Mouse (Mus musculus) MEL (cell line): ENCODE measurements around the gene Adam1b. TPM values are rescaled to one million over a fixed set of nuclear protein-coding genes. Genes with fewer than 3 reads are reported as not detected.
A peak's percentile ranks its signal among the peaks of the same experiment; 100 is the strongest.

Source experiments
- DNase-seq: peaks from one replicate; pipeline ENCODE4 v3.0.0; 2011; ENCODE audit warnings: low read depth, low spot score
- H3K27ac ChIP-seq: 2 replicates; pipeline ENCODE4 v1.5.1; 2012; ENCODE audit warnings: low read depth, mild to moderate bottlenecking, control low read depth, low read length, moderate library complexity; ENCODE audit not compliant: control insufficient read depth
- H3K27me3 ChIP-seq, 2 experiments: fragments of 150-350 bp in 1 of 2; sonication (generic) in 1 of 2; 2 replicates each; pipeline ENCODE4 v1.6.1; 2012; ENCODE audit warnings: low read length in 2 of 2, mild to moderate bottlenecking in 2 of 2, improper control_type of control experiment in 1 of 2, moderate library complexity in 1 of 2; ENCODE audit not compliant: insufficient read depth in 2 of 2, control insufficient read depth in 1 of 2
- H3K36me3 ChIP-seq, 2 experiments: 2 replicates each; pipeline ENCODE4 v1.6.1; 2012 to 2014; ENCODE audit warnings: low read length in 2 of 2, improper control_type of control experiment in 1 of 2, inconsistent platforms in 1 of 2, mild to moderate bottlenecking in 1 of 2; ENCODE audit not compliant: insufficient read depth in 2 of 2, control insufficient read depth in 1 of 2
- H3K4me1 ChIP-seq, 2 experiments: fragments of 150-350 bp in 1 of 2; sonication (generic) in 1 of 2; 2 replicates each; pipeline ENCODE4 v1.6.1; 2012; ENCODE audit warnings: low read length in 2 of 2, improper control_type of control experiment in 1 of 2, mild to moderate bottlenecking in 1 of 2; ENCODE audit not compliant: insufficient read depth in 2 of 2, control insufficient read depth in 1 of 2
- H3K4me3 ChIP-seq, 2 experiments: fragments of 150-350 bp in 1 of 2; sonication (generic) in 1 of 2; 2 replicates each; pipeline ENCODE4 v1.5.1; 2012; ENCODE audit warnings: low read depth in 2 of 2, low read length in 2 of 2, mild to moderate bottlenecking in 2 of 2, moderate library complexity in 2 of 2, control low read depth in 1 of 2, improper control_type of control experiment in 1 of 2; ENCODE audit not compliant: control insufficient read depth in 1 of 2, insufficient read depth in 1 of 2
- H3K79me2 ChIP-seq: 2 replicates; pipeline ENCODE4 v1.6.1; 2012; ENCODE audit warnings: mild to moderate bottlenecking, low read length, moderate library complexity; ENCODE audit not compliant: control insufficient read depth, poor library complexity, insufficient read depth
- H3K9ac ChIP-seq: 2 replicates; pipeline ENCODE4 v1.6.1; 2012; ENCODE audit warnings: low read depth, mild to moderate bottlenecking, control low read depth, low read length, moderate library complexity; ENCODE audit not compliant: control insufficient read depth, poor library complexity, severe bottlenecking
- H3K9me3 ChIP-seq: fragments of 150-350 bp; sonication (generic); replicated peaks from 2 replicates; pipeline ENCODE4 v1.6.1; 2012; ENCODE audit warnings: mild to moderate bottlenecking, low read length, improper control_type of control experiment, moderate library complexity; ENCODE audit not compliant: insufficient read depth
- CHD1 ChIP-seq: IDR thresholded peaks from 2 replicates; pipeline ENCODE4 v1.6.1; 2012; ENCODE audit warnings: low read depth, mild to moderate bottlenecking, inconsistent platforms, low read length, improper control_type of control experiment
- CHD2 ChIP-seq: IDR thresholded peaks from 2 replicates; pipeline ENCODE4 v1.6.1; 2011; ENCODE audit warnings: low read length, improper control_type of control experiment
- ELF1 ChIP-seq: IDR thresholded peaks from 2 replicates; pipeline ENCODE4 v1.6.1; 2014; ENCODE audit warnings: low read depth, mild to moderate bottlenecking, inconsistent platforms, low read length, improper control_type of control experiment, moderate library complexity
- ETS1 ChIP-seq: IDR thresholded peaks from 2 replicates; pipeline ENCODE4 v1.6.1; 2012; ENCODE audit warnings: low read depth, mild to moderate bottlenecking, inconsistent platforms, low read length, improper control_type of control experiment, moderate library complexity
- GATA1 ChIP-seq: IDR thresholded peaks from 2 replicates; pipeline ENCODE4 v1.6.1; 2011; ENCODE audit warnings: low read depth, low read length, improper control_type of control experiment
- HCFC1 ChIP-seq: IDR thresholded peaks from 2 replicates; pipeline ENCODE4 v1.6.1; 2012; ENCODE audit warnings: low read depth, mild to moderate bottlenecking, inconsistent platforms, low read length, improper control_type of control experiment, moderate library complexity
- MAX ChIP-seq: IDR thresholded peaks from 2 replicates; pipeline ENCODE4 v1.6.1; 2011; ENCODE audit warnings: low read length, improper control_type of control experiment
- MAZ ChIP-seq: IDR thresholded peaks from 2 replicates; pipeline ENCODE4 v1.6.1; 2012; ENCODE audit warnings: low read depth, mild to moderate bottlenecking, inconsistent platforms, low read length, improper control_type of control experiment
- MEF2A ChIP-seq: IDR thresholded peaks from 2 replicates; pipeline ENCODE4 v1.6.1; 2014; ENCODE audit warnings: low read depth, mild to moderate bottlenecking, inconsistent platforms, low read length, improper control_type of control experiment; ENCODE audit not compliant: poor library complexity, insufficient replicate concordance, severe bottlenecking; ENCODE audit errors: extremely low read depth
- MXI1 ChIP-seq: IDR thresholded peaks from 2 replicates; pipeline ENCODE4 v1.6.1; 2011; ENCODE audit warnings: mild to moderate bottlenecking, low read depth, low read length, improper control_type of control experiment
- NELFE ChIP-seq: IDR thresholded peaks from 2 replicates; pipeline ENCODE4 v1.6.1; 2011; ENCODE audit warnings: low read depth, low read length, improper control_type of control experiment
- NRF1 ChIP-seq: IDR thresholded peaks from 2 replicates; pipeline ENCODE4 v1.6.1; 2014; ENCODE audit warnings: low read depth, mild to moderate bottlenecking, inconsistent platforms, low read length, improper control_type of control experiment, moderate library complexity; ENCODE audit not compliant: poor library complexity, insufficient read depth, severe bottlenecking
- POLR2A ChIP-seq, 2 experiments: IDR thresholded peaks; 2 replicates each; pipeline ENCODE4 v1.6.1; 2011 to 2012; ENCODE audit warnings: low read length in 2 of 2, mild to moderate bottlenecking in 2 of 2, control low read depth in 1 of 2, improper control_type of control experiment in 1 of 2, low read depth in 1 of 2, moderate library complexity in 1 of 2; ENCODE audit not compliant: control insufficient read depth in 1 of 2, insufficient read depth in 1 of 2, poor library complexity in 1 of 2
- POLR2AphosphoS2 ChIP-seq: IDR thresholded peaks from 2 replicates; pipeline ENCODE4 v1.6.1; 2011; ENCODE audit warnings: low read length, improper control_type of control experiment
- POLR2AphosphoS5 ChIP-seq: IDR thresholded peaks from 2 replicates; pipeline ENCODE4 v1.6.1; 2012; ENCODE audit warnings: low read depth, borderline replicate concordance, mild to moderate bottlenecking, inconsistent platforms, low read length, moderate library complexity, mixed read lengths
- SIN3A ChIP-seq: IDR thresholded peaks from 2 replicates; pipeline ENCODE4 v1.6.1; 2012; ENCODE audit warnings: low read length, improper control_type of control experiment, inconsistent platforms
- TAL1 ChIP-seq: IDR thresholded peaks from 2 replicates; pipeline ENCODE4 v1.6.1; 2012; ENCODE audit warnings: mild to moderate bottlenecking, inconsistent platforms, low read length, moderate library complexity, mixed read lengths
- TBP ChIP-seq: IDR thresholded peaks from 2 replicates; pipeline ENCODE4 v1.8.0; 2011; ENCODE audit warnings: low read depth, low read length, improper control_type of control experiment
- TCF12 ChIP-seq: IDR thresholded peaks from 2 replicates; pipeline ENCODE4 v1.6.1; 2014; ENCODE audit warnings: low read depth, mild to moderate bottlenecking, inconsistent platforms, low read length, improper control_type of control experiment, moderate library complexity
- UBTF ChIP-seq: IDR thresholded peaks from 2 replicates; pipeline ENCODE4 v1.6.1; 2012; ENCODE audit warnings: low read depth, mild to moderate bottlenecking, inconsistent platforms, low read length, improper control_type of control experiment, moderate library complexity, borderline replicate concordance; ENCODE audit not compliant: insufficient read depth
- USF1 ChIP-seq: IDR thresholded peaks from 2 replicates; pipeline ENCODE4 v1.6.1; 2014; ENCODE audit warnings: low read depth, mild to moderate bottlenecking, inconsistent platforms, low read length, improper control_type of control experiment, moderate library complexity
- ZC3H11A ChIP-seq: IDR thresholded peaks from 2 replicates; pipeline ENCODE4 v1.6.1; 2012; ENCODE audit warnings: low read depth, mild to moderate bottlenecking, inconsistent platforms, low read length, improper control_type of control experiment
- ZMIZ1 ChIP-seq: IDR thresholded peaks from 2 replicates; pipeline ENCODE4 v1.6.1; 2012; ENCODE audit warnings: low read depth, mild to moderate bottlenecking, inconsistent platforms, low read length, improper control_type of control experiment, moderate library complexity
- ZNF384 ChIP-seq: IDR thresholded peaks from 2 replicates; pipeline ENCODE4 v1.6.1; 2012; ENCODE audit warnings: low read depth, mild to moderate bottlenecking, inconsistent platforms, low read length, improper control_type of control experiment
- polyA plus RNA-seq, 2 experiments: library from polyadenylated mRNA; stranded (reverse) in 1 of 2; unstranded in 1 of 2; fragments of >175 nt in 1 of 2; fragments of >200 nt in 1 of 2; gene quantifications; 2 replicates each; pipeline versions ENCODE4 v1.2.1 to v1.2.4; 2012; ENCODE audit warnings: low replicate concordance in 2 of 2, low read depth in 1 of 2; ENCODE audit not compliant: insufficient read length in 2 of 2, insufficient read depth in 1 of 2, missing spikeins in 1 of 2
- total RNA-seq: library from RNA; depleted of rRNA; stranded (reverse); fragments of 300-350 nt; gene quantifications from 2 replicates; pipeline ENCODE4 v1.2.3, GENCODE M21; 2012

Gene Adam1b
- total and polyA plus RNA-seq, 3 experiments: 0.06 TPM; not detected in 2

GRCm38 (mm10) chr5:121452026-121452869, 51.0 kb downstream of the Adam1b start, which contains the start of gene Erp29:
Gene Erp29 (minus strand): TSS chr5:121452506.
- Histone ChIP-seq H3K79me2 (peaks cover 20% of the 10 kb centered on the region), H3K9me3 (no peaks in the 10 kb centered on the region), H3K4me3 (peak within 1 kb of the TSS; percentile 96), H3K9ac (peak within 1 kb of the TSS; percentile 98), H3K4me1 (peaks cover 7 to 23% of the 10 kb centered on the region in 2 experiments), H3K27me3 (no peaks in the 10 kb centered on the region), H3K36me3 (peaks cover 3 to 22% of the 10 kb centered on the region in 2 experiments; a peak in 3 of 4 replicates), H3K27ac (peak within 1 kb of the TSS; percentile 86)
- peak; percentile 45; the same call in 1 of the 2 replicates for TF ChIP-seq TCF12
- peak; percentile 74 for TF ChIP-seq HCFC1
- 0 out of 2 replicates have a peak, but pooled peaks have one; percentile 34 for TF ChIP-seq POLR2AphosphoS2
- TF ChIP-seq ETS1: 0 out of 2 replicates have a peak, but pooled peaks have one; percentile 7
- TF ChIP-seq SIN3A: peak; percentile 74
- no peak for TF ChIP-seq POLR2AphosphoS5
- TF ChIP-seq GATA1: no peak
- peak; percentile 96 for TF ChIP-seq NELFE
- no peak for TF ChIP-seq TAL1
- peak; percentile 89 to 96 for TF ChIP-seq POLR2A (IDR thresholded peaks at IDR 0.05; ENCODE audit: control insufficient read depth in 1 of 2, insufficient read depth in 1 of 2, low read depth in 1 of 2, low read length in 2 of 2, poor library complexity in 1 of 2)
- TF ChIP-seq USF1: peak; percentile 60
- TF ChIP-seq ELF1: peak; percentile 54
- TF ChIP-seq NRF1: peak; percentile 96
- TF ChIP-seq MAZ: peak; percentile 87; the same call in 1 of the 2 replicates
- peak; percentile 76; the same call in 1 of the 2 replicates for TF ChIP-seq CHD1
- TF ChIP-seq ZNF384: no peak
- TF ChIP-seq MAX: peak; percentile 40
- 0 out of 2 replicates have a peak, but pooled peaks have one; percentile 38 for TF ChIP-seq TBP
- no peak for TF ChIP-seq UBTF
- TF ChIP-seq ZMIZ1: peak; percentile 84
- no peak; the same call in 1 of the 2 replicates for TF ChIP-seq ZC3H11A
- TF ChIP-seq MXI1: peak; percentile 32; the same call in 1 of the 2 replicates
- TF ChIP-seq CHD2: peak; percentile 87
- TF ChIP-seq MEF2A: 0 out of 2 replicates have a peak, but pooled peaks have one; percentile 30
- peak; percentile 95 for DNase-seq
